Mouse (Mus musculus) right cerebral cortex, postnatal 25 days (tissue): ENCODE measurements around the gene Rsad2.
"Not testable (repeated sequence)": the region's sequence is repeated elsewhere in the genome, so short reads cannot be mapped to it uniquely, and the experiment has no call there.

ENCODE experiments used
- DNase-seq: peaks from one replicate; pipeline ENCODE4 v3.0.0; 2022

Gene Rsad2

GRCm38 (mm10) chr12:26456028-26456698 lies at the start of gene Rsad2:
Gene Rsad2 (minus strand): TSS chr12:26456452.
- no peak for DNase-seq

GRCm38 (mm10) chr12:26501042-26501441 lies 44.8 kb upstream of the Rsad2 start:
- DNase-seq, result no peak

GRCm38 (mm10) chr12:26489942-26490341 lies 33.7 kb upstream of the Rsad2 start:
- DNase-seq, result no peak

- DNase-seq, result no peak
Observed at GRCm38 (mm10) chr12:26488617-26489274, 32.5 kb upstream of the Rsad2 start.

- peak; percentile 32 for DNase-seq
Observed at GRCm38 (mm10) chr12:26487874-26488616, 31.8 kb upstream of the Rsad2 start.

- DNase-seq, result not testable (repeated sequence)
Observed at GRCm38 (mm10) chr12:26485738-26486580, 29.7 kb upstream of the Rsad2 start.

GRCm38 (mm10) chr12:26478196-26479004 lies 22.1 kb upstream of the Rsad2 start:
- DNase-seq, result peak; percentile 25

GRCm38 (mm10) chr12:26477198-26477597 lies 20.9 kb upstream of the Rsad2 start:
- DNase-seq, result no peak

- no peak for DNase-seq
Observed at GRCm38 (mm10) chr12:26473746-26474145, 17.5 kb upstream of the Rsad2 start.

- DNase-seq, result no peak
Observed at GRCm38 (mm10) chr12:26472770-26473481, 16.7 kb upstream of the Rsad2 start.

- DNase-seq, result no peak
Observed at GRCm38 (mm10) chr12:26471376-26471775, 15.1 kb upstream of the Rsad2 start.

GRCm38 (mm10) chr12:26470042-26470409 lies 13.8 kb upstream of the Rsad2 start:
- DNase-seq, result no peak

GRCm38 (mm10) chr12:26469098-26470041 lies 13.1 kb upstream of the Rsad2 start, which contains the start of gene Cmpk2:
Gene Cmpk2 (plus strand): TSS chr12:26469204.
- peak; percentile 90 for DNase-seq

GRCm38 (mm10) chr12:26465600-26465999 lies 9.3 kb upstream of the Rsad2 start:
- DNase-seq, result no peak

GRCm38 (mm10) chr12:26460091-26460490 lies 3.8 kb upstream of the Rsad2 start:
- DNase-seq, result no peak

- DNase-seq, result no peak
Observed at GRCm38 (mm10) chr12:26454682-26455081, 1.6 kb downstream of the Rsad2 start.

GRCm38 (mm10) chr12:26452951-26453350 lies 3.3 kb downstream of the Rsad2 start:
- no peak for DNase-seq

GRCm38 (mm10) chr12:26451150-26451549 lies 5.1 kb downstream of the Rsad2 start:
- no peak for DNase-seq

- no peak for DNase-seq
Observed at GRCm38 (mm10) chr12:26449483-26449882, 6.8 kb downstream of the Rsad2 start.
